Mouse (Mus musculus) heart, embryonic 15.5 days (tissue): Measurements from ENCODE around the gene Myom3. TPM values are rescaled to one million over a fixed set of nuclear protein-coding genes. Genes with fewer than 3 reads are reported as not detected.
A peak's percentile ranks its signal among the peaks of the same experiment; 100 is the strongest.

Experiments
- ATAC-seq: fragments of 200-750 bp; cut with Nextera tagmentation; replicated peaks from 2 replicates; pipeline ENCODE4 v1.8.0; 2017; ENCODE audit warnings: low read depth, moderate TSS enrichment; ENCODE audit not compliant: insufficient number of reproducible peaks, insufficient read depth, low FRiP score
- H3K27ac ChIP-seq: fragments of 300-500 bp; sonication (generic); 2 replicates; pipeline ENCODE4 v1.5.1; 2015; ENCODE audit warnings: mild to moderate bottlenecking, inconsistent platforms
- H3K27me3 ChIP-seq: fragments of 300-500 bp; sonication (generic); 2 replicates; pipeline ENCODE4 v1.6.1; 2015; ENCODE audit warnings: inconsistent platforms
- H3K36me3 ChIP-seq: fragments of 300-500 bp; sonication (generic); 2 replicates; pipeline ENCODE4 v1.6.1; 2015; ENCODE audit warnings: mild to moderate bottlenecking, inconsistent platforms
- H3K4me1 ChIP-seq: fragments of 300-500 bp; sonication (generic); replicated peaks from 2 replicates; pipeline ENCODE4 v1.6.1; 2015; ENCODE audit warnings: inconsistent platforms
- H3K4me2 ChIP-seq: fragments of 300-500 bp; sonication (generic); 2 replicates; pipeline ENCODE4 v1.6.1; 2015; ENCODE audit warnings: inconsistent platforms, mild to moderate bottlenecking, moderate library complexity
- H3K4me3 ChIP-seq: fragments of 300-500 bp; sonication (generic); 2 replicates; pipeline ENCODE4 v1.5.1; 2015; ENCODE audit warnings: mild to moderate bottlenecking, inconsistent platforms
- H3K9ac ChIP-seq: fragments of 300-500 bp; sonication (generic); 2 replicates; pipeline ENCODE4 v1.6.1; 2015; ENCODE audit warnings: mild to moderate bottlenecking, inconsistent platforms
- H3K9me3 ChIP-seq: fragments of 300-500 bp; sonication (generic); replicated peaks from 2 replicates; pipeline ENCODE4 v1.6.1; 2016; ENCODE audit warnings: inconsistent platforms
- WGBS: fragments of 180-500 bp; shearing (Covaris S2); methylation state at CpG from one replicate; pipeline ENCODE4 v1.1.7; 2015; ENCODE audit warnings: mixed read lengths; 5-methylcytosine and 5-hydroxymethylcytosine counted together
- polyA plus RNA-seq: library from polyadenylated mRNA; unstranded; fragments of >200 nt; fragmentation: Nextera tagmentation; extraction: Ambion mirVana; gene quantifications from 2 replicates; pipeline ENCODE4 v1.2.1, GENCODE M21; 2015

The Myom3 gene
- polyA plus RNA-seq, 1 experiment from 2014 or later, result 0.20 TPM

DNA sequence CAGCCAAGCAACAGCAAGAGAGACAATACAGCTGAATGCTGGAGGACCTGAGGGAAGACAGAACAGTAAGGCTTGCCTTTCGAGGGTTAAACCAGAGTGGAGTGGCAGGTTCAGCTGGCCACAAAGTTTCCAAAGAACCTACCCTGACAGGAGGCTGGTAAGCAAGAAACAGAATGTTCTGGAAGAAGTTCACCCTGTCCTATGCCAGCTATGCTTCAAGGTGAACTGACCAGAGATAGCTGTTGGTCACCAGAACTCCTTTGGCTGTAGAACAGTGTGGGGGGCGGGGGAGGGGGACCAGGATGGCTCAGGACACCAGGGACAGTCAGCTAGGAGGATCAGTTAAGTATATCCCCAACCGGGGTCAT lies 79.4 kb downstream of the Myom3 start:
- ATAC-seq, result 0 out of 2 replicates have a peak, but pooled peaks have one; percentile 26
- peaks cover 23% of the 10 kb centered on the region for H3K4me1 ChIP-seq
- no peaks in the 10 kb centered on the region for H3K27me3 ChIP-seq
- H3K9ac ChIP-seq, result no peak overlapping the region
- peak overlapping the region; percentile 91 for H3K27ac ChIP-seq
- H3K4me2 ChIP-seq, result peak overlapping the region; percentile 36
- WGBS, result 56% methylated on average over 3 of the region's 3 CpGs
- no peak overlapping the region for H3K4me3 ChIP-seq
- H3K9me3 ChIP-seq, result no peaks in the 10 kb centered on the region
- no peaks in the 10 kb centered on the region for H3K36me3 ChIP-seq

DNA sequence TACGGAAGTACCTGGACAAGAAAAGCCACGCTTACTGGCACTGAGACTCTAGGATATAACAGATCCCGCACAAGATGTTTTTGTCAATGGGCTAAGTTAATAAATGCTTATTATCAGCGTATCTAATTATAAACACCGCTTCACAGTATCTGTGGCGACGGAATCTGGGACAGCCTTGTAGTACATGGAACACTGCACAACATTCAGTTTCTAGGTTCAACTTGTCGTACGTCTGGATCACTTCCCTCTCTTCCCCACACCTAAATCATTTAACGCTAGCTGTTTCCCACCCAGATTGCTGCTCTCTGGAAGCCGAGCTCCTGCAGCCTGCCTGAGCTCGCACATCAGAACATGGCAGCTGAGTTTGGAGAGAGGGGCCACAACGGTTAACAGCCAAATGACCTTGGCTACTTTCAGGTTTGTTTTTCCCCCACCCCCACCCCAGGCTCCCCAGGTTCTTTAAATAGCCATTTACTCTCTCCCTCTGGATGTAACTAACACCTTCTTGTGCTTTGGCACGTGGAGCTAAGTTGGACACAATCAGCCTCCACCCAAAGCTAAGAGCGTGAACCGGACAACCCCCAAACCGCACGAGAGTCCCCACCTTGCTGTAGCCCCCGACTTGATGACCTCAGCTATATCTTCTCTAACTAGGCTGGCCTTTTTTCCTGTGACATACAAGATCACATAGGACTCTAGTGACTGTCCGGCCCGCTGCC lies 79.9 kb downstream of the Myom3 start:
- H3K4me3 ChIP-seq, result no peak overlapping the region
- H3K36me3 ChIP-seq, result no peaks in the 10 kb centered on the region
- ATAC-seq, result peak; percentile 72
- peak overlapping the region; percentile 91 for H3K27ac ChIP-seq
- no peaks in the 10 kb centered on the region for H3K9me3 ChIP-seq
- H3K4me1 ChIP-seq, result peaks cover 23% of the 10 kb centered on the region
- 44% methylated on average over 21 of the region's 21 CpGs for WGBS
- H3K27me3 ChIP-seq, result no peaks in the 10 kb centered on the region
- H3K9ac ChIP-seq, result 0 out of 2 replicates have a peak overlapping the region, but pooled peaks have one; percentile 21
- peak overlapping the region; percentile 36 for H3K4me2 ChIP-seq

DNA sequence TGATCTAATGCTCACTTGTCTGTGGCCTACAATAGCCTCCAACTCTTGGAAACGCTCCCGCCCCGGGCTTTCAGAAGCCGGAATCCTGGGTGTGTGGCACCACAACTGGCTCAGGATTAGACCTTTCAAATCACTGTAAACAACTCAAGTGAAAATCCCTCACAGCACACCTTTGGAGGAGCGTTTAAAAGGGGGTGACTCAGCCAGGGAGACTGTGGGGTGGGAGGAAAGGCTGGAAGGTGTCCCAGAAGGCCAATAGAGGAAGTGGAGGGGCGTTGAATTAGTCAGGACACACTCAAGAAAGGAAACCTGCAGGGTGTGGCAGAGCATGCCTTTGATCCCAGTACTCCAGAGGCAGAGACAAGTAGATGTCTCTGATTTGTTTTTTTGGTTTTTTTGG lies 84.9 kb downstream of the Myom3 start:
- no peaks in the 10 kb centered on the region for H3K36me3 ChIP-seq
- H3K27ac ChIP-seq, result no peak overlapping the region
- no peak overlapping the region for H3K4me3 ChIP-seq
- H3K27me3 ChIP-seq, result no peaks in the 10 kb centered on the region
- no peak overlapping the region for H3K9ac ChIP-seq
- ATAC-seq, result no peak
- H3K9me3 ChIP-seq, result no peaks in the 10 kb centered on the region
- H3K4me1 ChIP-seq, result peaks cover 20% of the 10 kb centered on the region
- 79% methylated on average over 6 of the region's 6 CpGs for WGBS
- H3K4me2 ChIP-seq, result no peak overlapping the region

DNA sequence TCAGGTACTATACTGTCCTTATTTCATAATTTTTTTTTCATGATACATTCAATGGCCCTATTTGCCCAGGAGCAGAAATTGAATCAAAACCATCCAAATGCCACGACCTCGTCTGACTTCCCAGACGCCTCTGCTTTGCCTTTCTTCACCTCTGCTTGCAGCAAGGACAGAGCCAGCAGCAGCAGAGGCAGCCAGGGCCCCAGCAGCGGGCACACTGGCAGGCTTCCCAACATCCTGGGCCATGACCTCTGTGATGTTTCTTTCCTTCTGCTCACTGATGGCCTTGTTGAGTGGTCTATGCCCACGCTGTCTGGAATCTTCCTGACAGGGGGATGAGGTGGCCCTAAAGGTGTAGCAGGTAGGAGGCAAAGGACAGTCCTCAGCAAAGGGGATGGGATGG lies 88.1 kb downstream of the Myom3 start:
- H3K27me3 ChIP-seq, result no peaks in the 10 kb centered on the region
- peak overlapping the region; percentile 57 for H3K27ac ChIP-seq
- no peaks in the 10 kb centered on the region for H3K36me3 ChIP-seq
- H3K4me3 ChIP-seq, result no peak overlapping the region
- ATAC-seq, result 0 out of 2 replicates have a peak, but pooled peaks have one; percentile 20
- H3K4me1 ChIP-seq, result peaks cover 16% of the 10 kb centered on the region
- WGBS, result 27% methylated on average over 5 of the region's 5 CpGs
- H3K9me3 ChIP-seq, result no peaks in the 10 kb centered on the region
- no peak overlapping the region for H3K9ac ChIP-seq
- no peak overlapping the region for H3K4me2 ChIP-seq

DNA sequence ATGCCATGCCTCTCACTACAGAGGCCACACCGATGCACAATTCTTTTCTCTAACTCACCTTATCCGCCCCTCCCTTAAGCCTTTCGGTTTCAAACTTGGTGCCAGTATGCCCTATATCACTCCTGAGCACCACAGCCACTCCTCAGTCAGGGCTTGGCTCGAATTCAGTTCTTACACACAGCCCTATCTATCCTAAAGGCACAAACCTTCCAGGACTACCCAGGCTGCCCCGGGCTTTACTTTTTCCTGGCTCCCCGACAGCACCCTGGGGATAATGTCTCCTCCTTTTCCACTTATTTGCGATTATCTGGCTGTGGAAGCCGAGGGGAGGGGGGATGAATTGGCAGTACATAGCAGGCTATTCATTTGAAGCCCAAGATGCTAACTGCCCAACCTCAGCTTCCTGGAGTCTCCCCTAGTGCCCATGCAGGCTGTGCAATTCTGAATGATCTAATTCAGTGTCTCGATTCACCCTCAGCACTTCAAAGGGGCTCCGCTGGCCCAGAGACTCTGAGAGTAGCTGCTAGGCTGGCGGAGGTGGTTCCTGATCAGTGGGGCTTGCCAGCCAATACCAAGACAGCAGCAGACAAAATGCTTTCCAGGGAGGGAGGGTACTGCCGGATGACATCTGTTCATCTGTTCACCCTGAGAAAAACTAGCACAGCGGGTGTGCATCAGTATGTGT lies 91.0 kb downstream of the Myom3 start:
- peak overlapping the region; percentile 36 for H3K27ac ChIP-seq
- no peak overlapping the region for H3K4me3 ChIP-seq
- H3K36me3 ChIP-seq, result no peaks in the 10 kb centered on the region
- H3K27me3 ChIP-seq, result no peaks in the 10 kb centered on the region
- no peak; the same call in 1 of the 2 replicates for ATAC-seq
- peaks cover 24% of the 10 kb centered on the region for H3K4me1 ChIP-seq
- WGBS, result 41% methylated on average over 13 of the region's 13 CpGs
- peak overlapping the region; percentile 24; the same call in 1 of the 2 replicates for H3K4me2 ChIP-seq
- no peaks in the 10 kb centered on the region for H3K9me3 ChIP-seq
- no peak overlapping the region for H3K9ac ChIP-seq

DNA sequence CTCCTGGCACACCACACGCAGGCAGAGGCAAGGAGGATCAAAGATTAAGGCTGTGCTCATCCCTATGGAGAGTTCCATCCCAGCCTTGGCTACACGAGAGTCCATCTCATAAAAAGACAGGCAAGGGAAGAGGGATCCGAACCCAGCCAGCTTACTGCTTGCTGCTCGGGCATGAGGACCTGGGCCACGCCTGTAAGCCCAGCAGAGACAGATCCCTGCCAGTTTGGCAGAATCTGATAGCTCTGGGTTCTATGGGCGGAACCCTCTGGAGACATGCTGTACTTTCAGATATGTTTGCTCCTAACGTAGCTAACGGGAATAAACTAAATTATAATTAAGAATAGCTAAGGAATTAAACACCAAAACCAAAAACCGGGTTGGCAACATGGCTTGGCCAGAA lies 92.4 kb downstream of the Myom3 start:
- no peak overlapping the region for H3K4me2 ChIP-seq
- H3K36me3 ChIP-seq, result no peaks in the 10 kb centered on the region
- 80% methylated on average over 9 of the region's 9 CpGs for WGBS
- no peaks in the 10 kb centered on the region for H3K9me3 ChIP-seq
- peaks cover 24% of the 10 kb centered on the region for H3K4me1 ChIP-seq
- no peak overlapping the region for H3K27ac ChIP-seq
- H3K27me3 ChIP-seq, result no peaks in the 10 kb centered on the region
- ATAC-seq, result no peak
- H3K9ac ChIP-seq, result no peak overlapping the region
- no peak overlapping the region for H3K4me3 ChIP-seq

DNA sequence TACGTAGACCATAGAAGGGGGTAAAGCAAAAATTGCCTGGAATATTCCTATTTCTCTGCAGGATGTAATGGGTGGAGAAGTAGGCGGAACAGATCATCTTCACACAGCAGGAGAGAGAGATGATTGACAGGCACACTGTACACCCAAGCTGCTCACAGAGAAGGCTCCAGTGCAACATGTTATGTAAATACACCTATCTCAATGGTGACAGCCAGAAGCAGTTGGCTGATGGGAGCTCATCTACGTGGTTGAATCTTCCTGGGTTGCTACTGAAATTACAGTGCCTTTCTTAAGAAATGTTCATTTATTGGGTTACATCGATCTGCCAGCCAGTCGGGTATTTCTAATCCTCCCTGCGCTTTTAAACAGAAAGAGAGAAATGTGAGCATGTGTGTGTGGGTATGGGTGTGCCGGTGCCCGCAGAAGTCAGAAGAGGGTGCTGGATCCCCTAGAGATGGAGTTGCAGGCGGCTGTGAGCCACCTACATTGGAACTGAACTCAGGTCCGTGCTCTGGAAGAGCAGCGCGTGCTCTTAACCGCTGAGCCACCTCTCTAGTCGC lies 94.6 kb downstream of the Myom3 start:
- Histone ChIP-seq H3K9me3 (no peaks in the 10 kb centered on the region), H3K9ac (no peak overlapping the region), H3K4me3 (no peak overlapping the region), H3K4me1 (peaks cover 32% of the 10 kb centered on the region), H3K27ac (no peak overlapping the region), H3K36me3 (no peaks in the 10 kb centered on the region), H3K4me2 (no peak overlapping the region), H3K27me3 (no peaks in the 10 kb centered on the region)
- 91% methylated on average over 14 of the region's 14 CpGs for WGBS
- ATAC-seq, result no peak

DNA sequence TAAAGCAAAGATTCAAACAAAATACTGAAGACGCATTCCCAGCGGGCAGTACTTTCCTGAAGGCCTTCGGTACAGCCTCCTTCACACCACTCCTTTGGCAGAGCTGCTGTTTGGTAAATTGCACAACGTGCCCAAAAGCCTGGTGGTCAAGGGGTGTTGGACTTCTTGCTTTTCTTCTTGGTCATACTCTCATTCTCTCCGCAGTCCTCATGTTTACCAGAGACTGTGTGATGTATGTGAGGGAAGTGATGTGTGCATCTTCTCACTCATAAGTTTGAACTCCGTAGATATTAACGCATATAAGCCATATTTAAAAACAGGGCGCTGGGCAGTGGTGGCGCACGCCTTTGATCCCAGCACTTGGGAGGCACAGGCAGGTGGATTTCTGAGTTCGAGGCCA lies 95.1 kb downstream of the Myom3 start:
- Histone ChIP-seq H3K27ac (peak overlapping the region; percentile 99), H3K9ac (0 out of 2 replicates have a peak overlapping the region, but pooled peaks have one; percentile 7), H3K27me3 (no peaks in the 10 kb centered on the region), H3K36me3 (no peaks in the 10 kb centered on the region), H3K9me3 (no peaks in the 10 kb centered on the region), H3K4me2 (peak overlapping the region; percentile 87), H3K4me1 (peaks cover 38% of the 10 kb centered on the region), H3K4me3 (peak overlapping the region; percentile 97)
- no peak for ATAC-seq
- 72% methylated on average over 11 of the region's 11 CpGs for WGBS

DNA sequence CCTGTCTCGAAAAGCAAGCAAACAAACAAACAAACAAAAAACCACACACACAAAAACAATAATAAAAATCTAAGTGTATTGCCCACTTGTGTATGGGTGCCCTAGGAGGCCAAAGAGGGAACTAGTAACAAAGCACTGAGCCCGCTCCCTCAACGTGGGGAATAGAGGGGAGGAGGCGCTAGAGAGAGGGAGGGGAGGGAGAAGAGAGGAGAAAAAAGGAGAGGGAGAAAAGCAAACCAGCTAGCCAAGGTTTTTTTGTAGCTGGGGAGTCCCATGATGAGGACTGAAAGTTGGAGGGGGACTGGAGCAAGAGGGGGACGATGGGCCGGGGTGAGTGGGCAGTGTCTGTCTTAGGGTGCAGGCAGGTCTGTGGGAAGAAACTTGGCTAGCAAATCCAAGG lies 95.6 kb downstream of the Myom3 start:
- Histone ChIP-seq H3K4me2 (peak overlapping the region; percentile 87), H3K9ac (peak overlapping the region; percentile 88), H3K36me3 (no peaks in the 10 kb centered on the region), H3K27me3 (no peaks in the 10 kb centered on the region), H3K27ac (peak overlapping the region; percentile 99), H3K4me3 (peak overlapping the region; percentile 97), H3K4me1 (peaks cover 40% of the 10 kb centered on the region), H3K9me3 (no peaks in the 10 kb centered on the region)
- ATAC-seq, result no peak
- WGBS, result 6% methylated on average over 6 of the region's 6 CpGs

DNA sequence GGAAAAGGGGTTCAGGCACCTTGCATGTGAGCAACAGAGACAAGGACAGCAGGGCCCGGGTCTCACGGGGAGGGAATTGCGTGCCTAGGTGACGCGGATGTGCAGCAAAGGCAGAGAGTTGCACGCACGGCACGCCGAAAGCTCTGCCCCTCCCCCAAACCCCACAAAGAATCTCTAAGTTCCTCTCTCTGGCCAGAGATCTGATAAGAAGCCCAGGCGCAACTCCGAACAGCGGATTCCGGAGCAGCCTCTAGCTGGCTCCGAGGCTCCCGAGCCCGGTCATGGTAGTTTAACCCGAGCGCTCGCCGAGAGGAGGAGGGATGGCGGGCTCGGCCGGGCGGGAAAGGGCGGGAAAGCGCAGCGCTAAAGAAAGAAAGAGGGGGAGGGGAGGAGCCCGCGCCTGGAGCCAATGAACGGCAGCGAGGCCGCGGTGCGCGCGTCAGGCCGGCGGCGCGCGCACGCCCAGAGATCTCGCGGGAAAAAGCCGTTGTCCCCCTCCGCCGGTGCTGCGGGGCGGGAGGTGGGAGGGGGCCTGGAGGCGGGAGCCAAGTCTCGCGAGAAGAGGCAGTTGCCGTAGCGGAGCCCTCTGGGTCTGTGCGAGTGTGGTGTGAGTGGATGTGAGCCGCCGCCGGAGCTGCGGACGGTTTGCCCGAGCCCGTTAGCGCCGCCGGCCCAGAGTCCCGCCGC lies 96.2 kb downstream of the Myom3 start, which contains the start of gene Srsf10:
Gene Srsf10, plus strand, starts transcription at position 212 of the 687 bp plus-strand sequence.
- Histone ChIP-seq H3K4me1 (peaks cover 40% of the 10 kb centered on the region), H3K9me3 (no peaks in the 10 kb centered on the region), H3K4me2 (peak within 1 kb of the TSS; percentile 87), H3K36me3 (no peaks in the 10 kb centered on the region), H3K9ac (peak within 1 kb of the TSS; percentile 96), H3K27me3 (no peaks in the 10 kb centered on the region), H3K27ac (peak within 1 kb of the TSS; percentile 99), H3K4me3 (peak within 1 kb of the TSS; percentile 97)
- peak; percentile 93 for ATAC-seq
- WGBS, result under 1% methylated on average over 67 of the region's 67 CpGs
